Mouse (Mus musculus): ENCODE results near the gene Slc12a8. TPM values are rescaled to one million over a fixed set of nuclear protein-coding genes. Genes with fewer than 3 reads are reported as not detected.

Gene Slc12a8
- polyA plus RNA-seq, 1 experiment from 2014 or later: 1.8 TPM

DNA sequence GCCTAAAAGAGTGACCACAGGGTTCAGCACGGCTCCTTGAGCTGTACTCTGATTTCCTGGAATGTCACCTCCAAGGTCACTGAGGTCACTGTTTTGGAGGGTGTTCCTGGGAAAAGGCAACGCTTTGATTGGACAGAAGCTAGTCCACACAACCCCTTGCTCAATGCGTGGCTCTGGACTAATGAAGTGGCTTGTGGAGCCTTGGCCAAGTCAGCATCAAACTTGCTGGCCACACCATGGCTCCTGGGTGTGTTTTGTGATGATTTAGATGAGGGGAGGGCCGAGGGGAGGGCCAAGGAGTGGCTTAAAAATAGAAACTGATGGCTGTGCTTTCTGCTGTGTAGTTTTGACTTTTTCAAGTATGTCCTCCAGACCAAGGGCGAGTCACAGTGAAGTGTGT, 143.0 kb downstream of the Slc12a8 start:
- no peak overlapping the region for H3K9ac ChIP-seq (replicated peaks; ENCODE audit: low read depth, low read length)
- no peaks in the 10 kb centered on the region for H3K36me3 ChIP-seq (ENCODE audit: control insufficient read depth, insufficient read depth, low read length)
- no peak overlapping the region for H3K27ac ChIP-seq (ENCODE audit: low read length)
- H3K9me3 ChIP-seq (ENCODE audit: control insufficient read depth, low read depth, low read length): no peaks in the 10 kb centered on the region
- ATAC-seq (ENCODE audit: insufficient number of reproducible peaks, insufficient read depth, low FRiP score, low read depth): no peak
- no peaks in the 10 kb centered on the region for H3K27me3 ChIP-seq (ENCODE audit: control insufficient read depth, insufficient read depth, low read length)
- no peaks in the 10 kb centered on the region for H3K4me1 ChIP-seq (ENCODE audit: control insufficient read depth, insufficient read depth, low read length)
- 69% methylated on average over 5 of the region's 5 CpGs for WGBS
- H3K4me3 ChIP-seq (ENCODE audit: low read depth, low read length): no peak overlapping the region
- H3K4me2 ChIP-seq (replicated peaks; ENCODE audit: low read depth, low read length): no peak overlapping the region

GRCm38 (mm10) chr16:33662841-33663240, 145.7 kb downstream of the Slc12a8 start:
- no peaks in the 10 kb centered on the region for H3K36me3 ChIP-seq (ENCODE audit: control insufficient read depth, insufficient read depth, low read length)
- H3K4me3 ChIP-seq (ENCODE audit: low read depth, low read length): no peak overlapping the region
- no peaks in the 10 kb centered on the region for H3K4me1 ChIP-seq (ENCODE audit: control insufficient read depth, insufficient read depth, low read length)
- H3K9ac ChIP-seq (replicated peaks; ENCODE audit: low read depth, low read length): no peak overlapping the region
- H3K9me3 ChIP-seq (ENCODE audit: control insufficient read depth, low read depth, low read length): no peaks in the 10 kb centered on the region
- H3K27me3 ChIP-seq (ENCODE audit: control insufficient read depth, insufficient read depth, low read length): no peaks in the 10 kb centered on the region
- no peak overlapping the region for H3K4me2 ChIP-seq (replicated peaks; ENCODE audit: low read depth, low read length)
- H3K27ac ChIP-seq (ENCODE audit: low read length): no peak overlapping the region
- ATAC-seq (ENCODE audit: insufficient number of reproducible peaks, insufficient read depth, low FRiP score, low read depth): no peak
- 94% methylated on average over 10 of the region's 10 CpGs for WGBS

DNA sequence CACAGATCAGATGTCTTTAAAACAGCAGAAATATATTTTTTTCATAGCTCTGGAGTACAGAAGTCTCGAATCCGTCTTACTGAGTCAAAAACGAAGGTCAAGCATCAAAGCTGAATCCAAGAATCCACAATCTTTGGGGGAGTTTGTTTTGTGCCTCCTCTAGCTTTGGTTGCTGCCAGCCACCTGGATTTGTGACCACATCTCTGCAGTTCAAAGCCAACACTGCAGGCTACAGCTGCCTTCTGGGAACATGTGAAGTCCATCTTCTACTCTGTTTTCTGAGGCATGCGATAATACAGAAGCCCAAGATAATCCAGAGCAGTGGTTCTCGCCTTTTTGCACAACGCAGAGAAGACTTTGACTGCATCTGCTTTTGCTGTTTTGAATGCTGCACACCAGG, 149.1 kb downstream of the Slc12a8 start:
- Histone ChIP-seq H3K27me3 (ENCODE audit: control insufficient read depth, insufficient read depth, low read length) (no peaks in the 10 kb centered on the region), H3K9me3 (ENCODE audit: control insufficient read depth, low read depth, low read length) (no peaks in the 10 kb centered on the region), H3K4me1 (ENCODE audit: control insufficient read depth, insufficient read depth, low read length) (no peaks in the 10 kb centered on the region; the same call in 1 of the 2 replicates), H3K4me3 (ENCODE audit: low read depth, low read length) (no peak overlapping the region), H3K9ac (replicated peaks; ENCODE audit: low read depth, low read length) (no peak overlapping the region), H3K27ac (ENCODE audit: low read length) (no peak overlapping the region), H3K4me2 (replicated peaks; ENCODE audit: low read depth, low read length) (no peak overlapping the region), H3K36me3 (ENCODE audit: control insufficient read depth, insufficient read depth, low read length) (no peaks in the 10 kb centered on the region)
- 74% methylated on average over 6 of the region's 6 CpGs for WGBS
- ATAC-seq (ENCODE audit: insufficient number of reproducible peaks, insufficient read depth, low FRiP score, low read depth): no peak

DNA sequence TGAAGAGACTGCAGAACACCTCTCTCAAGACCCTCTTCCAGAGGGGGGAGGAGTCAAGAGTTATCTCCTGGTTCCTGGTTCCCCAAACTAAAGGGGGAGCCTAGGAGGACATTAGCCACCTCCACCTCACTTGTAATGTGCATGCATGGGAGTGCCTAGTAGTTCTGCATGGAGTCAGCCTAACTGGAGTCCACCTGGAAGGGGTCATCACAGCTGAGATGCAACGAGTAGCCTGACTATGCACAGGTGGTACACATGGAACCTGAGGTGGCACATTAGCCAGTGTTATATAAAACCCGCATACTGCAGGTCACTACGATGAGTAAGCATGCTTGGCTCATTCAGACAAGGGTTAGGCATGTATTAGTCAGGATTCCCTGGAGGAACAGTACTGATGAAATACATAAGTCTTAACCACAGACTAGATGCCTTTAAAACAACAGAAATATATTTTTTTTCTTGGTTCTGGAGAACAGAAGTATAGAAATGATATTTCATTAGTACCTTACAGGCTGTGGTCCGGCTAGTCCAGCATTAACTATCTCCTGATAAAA, 149.9 kb downstream of the Slc12a8 start:
- no peak overlapping the region for H3K4me2 ChIP-seq (replicated peaks; ENCODE audit: low read depth, low read length)
- no peaks in the 10 kb centered on the region; the same call in 1 of the 2 replicates for H3K4me1 ChIP-seq (ENCODE audit: control insufficient read depth, insufficient read depth, low read length)
- no peak overlapping the region for H3K4me3 ChIP-seq (ENCODE audit: low read depth, low read length)
- H3K36me3 ChIP-seq (ENCODE audit: control insufficient read depth, insufficient read depth, low read length): no peaks in the 10 kb centered on the region
- H3K9ac ChIP-seq (replicated peaks; ENCODE audit: low read depth, low read length): no peak overlapping the region
- H3K27ac ChIP-seq (ENCODE audit: low read length): no peak overlapping the region
- no peak for ATAC-seq (ENCODE audit: insufficient number of reproducible peaks, insufficient read depth, low FRiP score, low read depth)
- 88% methylated on average over 4 of the region's 4 CpGs for WGBS
- H3K27me3 ChIP-seq (ENCODE audit: control insufficient read depth, insufficient read depth, low read length): no peaks in the 10 kb centered on the region
- H3K9me3 ChIP-seq (ENCODE audit: control insufficient read depth, low read depth, low read length): no peaks in the 10 kb centered on the region

DNA sequence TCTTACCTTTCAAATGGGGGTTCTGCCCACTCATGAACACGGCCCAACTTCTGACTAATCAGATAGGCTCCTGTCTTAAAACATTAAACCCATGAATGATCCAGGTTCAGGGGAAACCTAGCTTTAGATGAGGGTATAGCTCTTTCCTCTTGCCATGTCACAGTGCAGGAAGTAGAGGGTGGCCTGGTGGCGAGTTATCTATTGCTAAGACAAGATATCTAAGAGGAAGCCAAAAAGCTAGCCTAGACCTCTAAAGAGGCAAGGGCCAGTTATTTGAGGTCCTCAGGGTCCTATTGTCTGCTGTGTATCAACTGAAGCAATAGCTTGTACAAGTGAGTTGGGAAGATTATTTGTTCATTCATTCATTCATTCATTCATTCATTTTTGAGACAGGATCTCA, 151.3 kb downstream of the Slc12a8 start:
- Histone ChIP-seq H3K27ac (ENCODE audit: low read length) (no peak overlapping the region), H3K4me3 (ENCODE audit: low read depth, low read length) (no peak overlapping the region), H3K36me3 (ENCODE audit: control insufficient read depth, insufficient read depth, low read length) (no peaks in the 10 kb centered on the region), H3K4me1 (ENCODE audit: control insufficient read depth, insufficient read depth, low read length) (no peaks in the 10 kb centered on the region; the same call in 1 of the 2 replicates), H3K4me2 (replicated peaks; ENCODE audit: low read depth, low read length) (no peak overlapping the region), H3K27me3 (ENCODE audit: control insufficient read depth, insufficient read depth, low read length) (no peaks in the 10 kb centered on the region), H3K9ac (replicated peaks; ENCODE audit: low read depth, low read length) (no peak overlapping the region), H3K9me3 (ENCODE audit: control insufficient read depth, low read depth, low read length) (no peaks in the 10 kb centered on the region)
- no peak for ATAC-seq (ENCODE audit: insufficient number of reproducible peaks, insufficient read depth, low FRiP score, low read depth)
- WGBS: 88% methylated on average over 2 of the region's 2 CpGs

- Histone ChIP-seq H3K27me3 (ENCODE audit: control insufficient read depth, insufficient read depth, low read length) (no peaks in the 10 kb centered on the region), H3K9me3 (ENCODE audit: control insufficient read depth, low read depth, low read length) (no peaks in the 10 kb centered on the region), H3K4me1 (ENCODE audit: control insufficient read depth, insufficient read depth, low read length) (no peaks in the 10 kb centered on the region; the same call in 1 of the 2 replicates), H3K27ac (ENCODE audit: low read length) (no peak overlapping the region), H3K9ac (replicated peaks; ENCODE audit: low read depth, low read length) (no peak overlapping the region), H3K4me2 (replicated peaks; ENCODE audit: low read depth, low read length) (no peak overlapping the region), H3K4me3 (ENCODE audit: low read depth, low read length) (no peak overlapping the region), H3K36me3 (ENCODE audit: control insufficient read depth, insufficient read depth, low read length) (no peaks in the 10 kb centered on the region)
- ATAC-seq (ENCODE audit: insufficient number of reproducible peaks, insufficient read depth, low FRiP score, low read depth): no peak
- WGBS: 88% methylated on average over 1 of the region's 1 CpGs
These were observed 151.9 kb downstream of the Slc12a8 start for GRCm38 (mm10) chr16:33669072-33669471.

GRCm38 (mm10) chr16:33670340-33670739, 153.2 kb downstream of the Slc12a8 start:
- H3K36me3 ChIP-seq (ENCODE audit: control insufficient read depth, insufficient read depth, low read length): no peaks in the 10 kb centered on the region
- no peaks in the 10 kb centered on the region for H3K9me3 ChIP-seq (ENCODE audit: control insufficient read depth, low read depth, low read length)
- no peak for ATAC-seq (ENCODE audit: insufficient number of reproducible peaks, insufficient read depth, low FRiP score, low read depth)
- no peaks in the 10 kb centered on the region for H3K27me3 ChIP-seq (ENCODE audit: control insufficient read depth, insufficient read depth, low read length)
- no peaks in the 10 kb centered on the region; the same call in 1 of the 2 replicates for H3K4me1 ChIP-seq (ENCODE audit: control insufficient read depth, insufficient read depth, low read length)
- peak overlapping the region; percentile 74 for H3K27ac ChIP-seq (ENCODE audit: low read length)
- WGBS: 51% methylated on average over 3 of the region's 3 CpGs
- H3K9ac ChIP-seq (replicated peaks; ENCODE audit: low read depth, low read length): no peak overlapping the region
- no peak overlapping the region for H3K4me3 ChIP-seq (ENCODE audit: low read depth, low read length)
- H3K4me2 ChIP-seq (replicated peaks; ENCODE audit: low read depth, low read length): no peak overlapping the region

GRCm38 (mm10) chr16:33670933-33671332, 153.8 kb downstream of the Slc12a8 start:
- no peaks in the 10 kb centered on the region; the same call in 1 of the 2 replicates for H3K4me1 ChIP-seq (ENCODE audit: control insufficient read depth, insufficient read depth, low read length)
- H3K27me3 ChIP-seq (ENCODE audit: control insufficient read depth, insufficient read depth, low read length): no peaks in the 10 kb centered on the region
- ATAC-seq (ENCODE audit: insufficient number of reproducible peaks, insufficient read depth, low FRiP score, low read depth): no peak
- no peaks in the 10 kb centered on the region for H3K36me3 ChIP-seq (ENCODE audit: control insufficient read depth, insufficient read depth, low read length)
- H3K27ac ChIP-seq (ENCODE audit: low read length): peak overlapping the region; percentile 74
- H3K9me3 ChIP-seq (ENCODE audit: control insufficient read depth, low read depth, low read length): no peaks in the 10 kb centered on the region
- no peak overlapping the region for H3K4me3 ChIP-seq (ENCODE audit: low read depth, low read length)
- 94% methylated on average over 2 of the region's 2 CpGs for WGBS
- no peak overlapping the region for H3K4me2 ChIP-seq (replicated peaks; ENCODE audit: low read depth, low read length)
- H3K9ac ChIP-seq (replicated peaks; ENCODE audit: low read depth, low read length): no peak overlapping the region

- 89% methylated on average over 4 of the region's 4 CpGs for WGBS
- Histone ChIP-seq H3K36me3 (ENCODE audit: control insufficient read depth, insufficient read depth, low read length) (no peaks in the 10 kb centered on the region), H3K4me2 (replicated peaks; ENCODE audit: low read depth, low read length) (no peak overlapping the region), H3K9ac (replicated peaks; ENCODE audit: low read depth, low read length) (no peak overlapping the region), H3K4me1 (ENCODE audit: control insufficient read depth, insufficient read depth, low read length) (peaks cover 9% of the 10 kb centered on the region), H3K4me3 (ENCODE audit: low read depth, low read length) (no peak overlapping the region), H3K9me3 (ENCODE audit: control insufficient read depth, low read depth, low read length) (no peaks in the 10 kb centered on the region), H3K27me3 (ENCODE audit: control insufficient read depth, insufficient read depth, low read length) (no peaks in the 10 kb centered on the region), H3K27ac (ENCODE audit: low read length) (no peak overlapping the region)
- no peak for ATAC-seq (ENCODE audit: insufficient number of reproducible peaks, insufficient read depth, low FRiP score, low read depth)
These were observed 155.1 kb downstream of the Slc12a8 start for GRCm38 (mm10) chr16:33672188-33672587.

Data from stomach, embryonic 14.5 days (tissue).